Mouse (Mus musculus) c-Kit-negative CD71-positive TER-119-positive erythroid progenitor cells, embryonic 14.5 days (primary cell): ENCODE measurements around the gene Hltf.
"Not testable (repeated sequence)": the region's sequence is repeated elsewhere in the genome, so short reads cannot be mapped to it uniquely, and the experiment has no call there.

ENCODE experiments used
- DNase-seq: peaks from one replicate; pipeline ENCODE4 v3.0.0-alpha.2; 2013; ENCODE audit warnings: low read depth, low spot score

The Hltf gene

GRCm38 (mm10) chr3:20057306-20058196 is at the start of gene Hltf:
Gene Hltf (plus strand): TSS chr3:20057811.
- peak; percentile 87 for DNase-seq

GRCm38 (mm10) chr3:20010464-20010863 is 47.1 kb upstream of the Hltf start:
- DNase-seq = no peak

- DNase-seq = not testable (repeated sequence)
These were observed 46.7 kb upstream of the Hltf start for GRCm38 (mm10) chr3:20010905-20011304.

GRCm38 (mm10) chr3:20014454-20014853 is 43.2 kb upstream of the Hltf start:
- no peak for DNase-seq

- no peak for DNase-seq
These were observed 39.5 kb upstream of the Hltf start for GRCm38 (mm10) chr3:20018076-20018475.

GRCm38 (mm10) chr3:20023832-20024231 is 33.8 kb upstream of the Hltf start:
- no peak for DNase-seq

- no peak for DNase-seq
These were observed 31.1 kb upstream of the Hltf start for GRCm38 (mm10) chr3:20026481-20026880.

GRCm38 (mm10) chr3:20026996-20027689 is 30.5 kb upstream of the Hltf start:
- DNase-seq = no peak

GRCm38 (mm10) chr3:20027788-20028187 is 29.8 kb upstream of the Hltf start:
- no peak for DNase-seq

GRCm38 (mm10) chr3:20028640-20029039 is 29.0 kb upstream of the Hltf start:
- no peak for DNase-seq

- no peak for DNase-seq
These were observed 26.8 kb upstream of the Hltf start for GRCm38 (mm10) chr3:20030807-20031206.

GRCm38 (mm10) chr3:20033761-20034718 is 23.6 kb upstream of the Hltf start:
- no peak for DNase-seq

GRCm38 (mm10) chr3:20034719-20035404 is 22.7 kb upstream of the Hltf start, which contains the start of gene Hps3:
Gene Hps3 (minus strand): TSS chr3:20035315.
- DNase-seq = peak; percentile 70

- no peak for DNase-seq
These were observed 21.5 kb upstream of the Hltf start for GRCm38 (mm10) chr3:20036069-20036468.

GRCm38 (mm10) chr3:20041461-20041860 is 16.1 kb upstream of the Hltf start:
- DNase-seq = not testable (repeated sequence)

- not testable (repeated sequence) for DNase-seq
These were observed 12.9 kb upstream of the Hltf start for GRCm38 (mm10) chr3:20044736-20045135.

- DNase-seq = no peak
These were observed 558 bp downstream of the Hltf start for GRCm38 (mm10) chr3:20058197-20058541.

- no peak for DNase-seq
These were observed 18.8 kb downstream of the Hltf start for GRCm38 (mm10) chr3:20076145-20077053.

- no peak for DNase-seq
These were observed 24.6 kb downstream of the Hltf start for GRCm38 (mm10) chr3:20082161-20082560.

- no peak for DNase-seq
These were observed 46.2 kb downstream of the Hltf start for GRCm38 (mm10) chr3:20103830-20104229.
